Mouse (Mus musculus) ovary, adult 18-20 months (tissue): ENCODE measurements at regions not wholly inside any gene's neighbourhood (a gene's known extent, or its start where the extent isn't known, plus 50 kb on each side); places are given as distances from the start of the nearest gene placed in this dataset.

Experiments
- DNase-seq: peaks from one replicate; pipeline ENCODE4 v3.0.0; 2022; ENCODE audit warnings: low spot score, mixed read lengths

DNA sequence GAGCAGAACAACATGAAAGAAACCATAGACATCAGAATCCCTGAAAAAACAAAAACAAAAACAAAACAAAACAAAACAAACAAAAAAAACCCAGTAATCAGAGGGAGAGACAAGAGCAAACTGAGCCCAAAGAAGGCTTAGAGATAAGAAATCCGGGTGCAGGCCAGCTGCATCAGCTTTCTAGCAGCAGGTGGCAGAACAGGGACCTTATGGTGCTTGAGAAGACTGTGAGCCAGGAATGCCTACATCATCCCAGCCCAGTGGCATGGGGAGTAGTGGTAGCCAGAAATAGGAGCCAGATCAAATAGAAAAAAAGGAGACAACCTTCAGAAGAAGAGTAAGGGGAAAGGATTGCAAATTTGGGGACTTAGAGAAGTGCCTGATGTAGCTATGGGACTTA lies 152.8 kb downstream of the Diras2 start:
- no peak for DNase-seq

DNA sequence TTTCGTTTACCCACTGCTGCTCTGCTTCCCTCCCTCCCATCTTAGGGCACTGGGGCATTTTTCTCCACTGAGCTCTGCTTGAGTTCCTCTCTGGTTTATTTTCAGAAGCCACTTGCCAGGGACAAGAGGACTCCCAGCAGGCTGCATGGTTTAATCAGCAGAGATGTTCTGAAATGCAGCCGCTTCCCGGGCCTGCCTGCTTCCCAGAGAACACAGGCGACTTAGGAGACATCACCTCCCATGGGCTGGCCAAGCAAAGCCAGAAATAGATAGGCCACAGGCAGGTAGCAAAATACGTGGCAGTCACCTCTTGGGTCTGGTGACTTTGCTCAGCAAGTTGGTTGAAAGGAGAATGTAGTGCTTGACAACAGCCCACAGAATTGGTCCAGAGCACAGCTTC lies 141.8 kb downstream of the Diras2 start:
- DNase-seq: no peak

DNA sequence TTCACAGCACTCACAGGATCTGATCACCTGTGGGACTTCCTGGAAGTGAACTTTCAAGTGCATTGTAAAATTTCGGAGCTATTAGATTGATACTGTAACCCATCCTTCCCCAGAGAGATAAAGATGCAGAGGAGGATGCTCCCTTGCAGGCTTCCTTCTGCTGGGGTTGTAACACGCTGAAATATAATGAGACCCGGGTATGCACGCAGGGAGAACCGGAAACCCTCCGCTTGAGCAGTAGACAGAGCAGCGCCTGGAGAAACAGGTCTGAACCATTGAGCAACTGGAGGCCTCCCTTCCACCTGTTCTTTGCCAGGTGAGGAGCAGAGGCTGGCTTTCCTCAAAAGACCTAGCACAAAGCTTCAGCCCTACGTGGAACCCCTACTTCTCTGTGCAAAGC lies 135.3 kb downstream of the Diras2 start:
- DNase-seq: no peak

DNA sequence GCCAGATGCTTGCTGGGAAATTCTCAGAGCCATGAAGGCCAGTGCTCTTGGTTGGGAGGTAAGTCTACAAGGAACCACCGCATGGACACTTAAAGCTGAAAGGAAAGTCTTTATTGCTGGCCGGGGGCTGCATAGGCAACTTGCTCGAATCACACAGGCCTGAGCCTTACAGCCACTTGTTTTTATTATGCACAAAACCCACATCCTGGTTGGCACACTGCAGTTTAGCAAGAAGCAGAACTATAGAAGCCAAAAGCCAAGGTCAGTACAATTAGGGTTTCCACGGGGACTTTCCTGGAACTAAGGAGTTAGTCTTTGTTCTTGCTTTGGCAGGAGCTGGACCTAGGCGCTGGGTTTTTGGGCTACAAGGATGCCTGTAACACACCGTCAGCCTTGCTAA lies 132.7 kb downstream of the Diras2 start:
- DNase-seq: no peak

DNA sequence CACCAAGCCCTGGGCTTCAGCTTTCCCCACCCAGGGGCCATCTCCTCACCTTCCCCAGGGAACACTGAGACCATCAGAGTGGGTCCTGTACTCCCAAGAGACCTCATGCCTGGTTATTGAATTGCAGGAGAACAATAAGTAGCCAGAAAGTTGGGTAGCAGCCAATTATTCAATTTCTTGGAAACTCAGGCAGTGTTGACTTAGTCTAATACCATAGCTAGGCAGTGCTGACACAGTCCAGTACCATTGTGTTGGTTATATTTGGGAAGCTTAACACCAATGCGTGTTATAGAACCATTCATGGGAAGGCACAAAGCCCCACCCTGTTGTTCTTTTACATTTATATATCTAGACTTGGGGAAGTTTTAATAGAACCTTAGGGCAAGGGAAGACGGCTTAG lies 131.9 kb downstream of the Diras2 start:
- no peak for DNase-seq

DNA sequence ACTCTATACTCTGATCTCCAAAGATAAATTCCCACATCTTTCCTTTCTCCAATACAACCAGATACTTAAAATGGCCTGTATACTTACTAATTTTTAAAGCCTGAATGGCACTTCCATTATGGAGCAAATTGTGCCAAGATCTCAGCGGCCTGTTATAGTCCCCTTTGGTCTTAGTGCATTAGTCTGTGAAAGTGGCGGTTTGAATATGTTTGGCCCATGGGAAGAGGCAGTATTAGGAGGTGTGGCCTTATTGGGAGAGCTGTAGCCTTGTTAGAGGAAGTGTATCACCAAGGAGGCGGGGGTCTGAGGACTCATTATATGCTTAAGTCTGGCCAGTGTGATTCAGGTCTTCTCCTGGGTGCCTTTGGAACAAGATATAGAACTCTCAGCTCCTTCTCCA lies 127.3 kb downstream of the Diras2 start:
- no peak for DNase-seq

DNA sequence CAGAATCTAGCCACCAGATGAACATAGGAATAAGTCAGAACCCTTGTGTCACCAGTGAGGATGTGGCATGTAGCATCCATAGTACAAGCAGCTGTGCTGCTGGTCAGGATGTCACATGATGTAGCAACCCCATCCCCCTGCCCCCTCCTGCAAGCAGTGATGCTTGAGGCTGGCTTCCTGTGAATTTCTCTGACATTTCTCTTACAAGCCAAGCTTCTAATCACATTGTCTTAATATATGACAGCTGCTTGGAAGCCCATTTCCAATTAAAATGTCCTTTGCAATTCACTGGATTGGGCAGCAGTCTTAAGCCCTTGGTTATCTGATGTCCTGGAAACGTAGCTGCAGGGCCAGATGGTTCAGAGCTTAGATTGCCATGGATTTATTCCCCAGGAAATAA lies 114.8 kb downstream of the Diras2 start:
- DNase-seq: no peak

DNA sequence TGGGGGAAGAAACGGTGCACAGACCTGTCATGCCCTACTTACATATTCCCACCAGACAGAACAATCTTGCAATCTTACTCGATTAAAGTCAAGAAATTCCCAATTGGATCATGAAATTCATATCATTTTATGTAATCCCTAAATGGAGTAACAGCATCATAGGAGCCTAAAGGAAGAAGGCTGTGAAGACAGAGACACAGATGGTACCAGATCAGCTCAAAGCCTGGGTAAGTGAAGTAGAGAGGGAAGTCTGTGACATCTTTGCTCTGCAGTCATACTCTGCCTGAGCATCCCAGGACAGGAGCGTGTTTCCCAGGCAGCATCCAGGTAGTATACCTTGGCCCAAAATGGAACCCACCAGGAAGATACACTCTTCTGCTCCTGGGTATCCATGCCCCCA lies 108.6 kb downstream of the Diras2 start:
- no peak for DNase-seq

DNA sequence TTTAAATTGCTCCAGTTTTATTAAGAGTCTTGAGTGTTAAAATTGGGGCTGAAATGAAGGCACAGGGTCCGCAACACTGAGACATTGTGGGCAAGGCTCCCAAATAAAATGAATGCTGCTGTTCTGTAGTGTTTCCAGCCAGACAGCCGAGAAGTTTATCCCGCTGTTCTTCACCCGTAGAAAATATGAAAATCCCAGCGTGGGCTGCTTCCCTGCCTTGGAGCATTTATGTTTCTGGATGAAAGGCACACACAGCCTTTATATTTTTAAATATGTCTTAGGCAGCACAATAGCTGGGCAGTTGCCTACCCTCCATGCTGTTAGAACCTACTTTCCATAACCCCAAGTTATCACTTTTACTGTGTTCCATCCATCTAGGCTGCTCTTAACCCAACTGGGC lies 102.6 kb downstream of the Diras2 start:
- no peak for DNase-seq

DNA sequence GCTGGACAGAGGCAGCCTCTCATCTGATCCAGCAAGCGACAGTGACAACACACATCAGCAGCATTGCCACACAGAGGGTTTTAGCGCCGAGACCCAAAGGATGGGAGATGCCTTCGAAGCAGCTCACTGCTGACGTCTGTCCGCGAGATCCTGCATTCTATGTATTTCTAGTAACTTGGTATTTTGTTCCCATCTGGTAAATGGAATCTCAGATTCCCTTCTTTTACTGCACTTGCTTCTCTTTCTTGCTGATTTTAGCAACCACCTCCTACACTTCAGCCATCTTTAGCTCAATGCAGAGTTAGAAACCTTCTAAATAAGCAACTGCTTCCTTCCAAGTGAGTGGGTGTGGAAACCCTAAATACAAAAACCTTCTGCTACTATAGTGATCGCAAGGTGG lies 94.3 kb downstream of the Diras2 start:
- DNase-seq: no peak

DNA sequence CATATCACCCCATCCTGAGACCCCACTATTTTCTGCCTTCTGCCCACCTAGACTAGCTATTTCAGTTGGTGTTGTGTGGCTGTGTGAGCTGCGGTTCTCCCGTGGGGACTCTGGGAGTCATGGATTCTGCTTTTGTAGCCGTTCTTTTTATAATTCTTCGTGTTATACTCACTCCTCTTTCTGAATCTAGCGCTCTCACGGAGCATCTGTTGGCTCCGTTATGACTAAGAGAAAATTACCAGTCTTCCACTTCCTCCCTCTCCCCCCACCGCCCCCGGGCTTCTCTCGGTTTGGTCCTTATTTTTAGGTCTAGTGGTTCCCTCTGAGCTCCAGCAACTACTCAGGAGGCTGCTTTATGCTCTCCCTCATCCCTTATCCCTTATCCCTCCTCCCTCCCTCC lies 85.6 kb downstream of the Diras2 start:
- no peak for DNase-seq

DNA sequence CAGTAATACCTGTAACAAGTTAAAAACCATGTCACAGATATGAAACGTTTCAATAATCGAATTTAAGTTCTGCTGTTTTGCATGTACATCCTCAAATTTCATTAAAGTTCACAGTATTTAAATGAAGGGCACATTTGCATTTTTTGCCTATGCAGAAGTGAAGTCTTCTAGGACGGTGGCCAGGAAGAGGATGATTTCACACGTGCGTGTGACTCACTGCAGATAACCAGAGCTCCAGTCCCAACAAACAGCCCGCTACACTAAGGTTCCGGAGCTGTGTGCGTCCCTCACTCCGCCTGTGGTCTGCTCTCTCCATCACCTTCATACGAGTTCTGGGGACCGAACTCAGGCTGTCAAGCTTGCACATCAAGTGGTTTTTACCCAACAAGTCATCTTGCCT lies 82.2 kb downstream of the Diras2 start:
- no peak for DNase-seq

DNA sequence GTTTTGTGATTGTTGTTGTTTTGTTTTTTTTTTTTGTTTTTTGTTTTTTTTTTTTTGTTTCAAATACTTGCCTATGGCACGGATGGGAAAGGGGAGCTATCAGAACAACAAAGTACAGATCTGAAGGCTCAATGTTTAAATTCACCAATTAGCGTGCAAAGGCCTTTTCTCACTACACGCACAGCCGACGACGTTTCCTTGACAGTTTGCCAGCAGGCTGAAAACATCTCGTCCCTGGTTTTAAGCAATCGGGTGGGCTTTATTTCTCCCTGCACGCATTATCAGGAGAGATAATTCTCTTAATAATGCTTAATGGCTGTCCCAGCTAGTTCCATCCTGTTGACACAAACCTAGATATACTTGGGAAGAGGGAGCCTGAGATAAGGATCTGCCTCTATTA lies 79.6 kb downstream of the Diras2 start:
- no peak for DNase-seq

DNA sequence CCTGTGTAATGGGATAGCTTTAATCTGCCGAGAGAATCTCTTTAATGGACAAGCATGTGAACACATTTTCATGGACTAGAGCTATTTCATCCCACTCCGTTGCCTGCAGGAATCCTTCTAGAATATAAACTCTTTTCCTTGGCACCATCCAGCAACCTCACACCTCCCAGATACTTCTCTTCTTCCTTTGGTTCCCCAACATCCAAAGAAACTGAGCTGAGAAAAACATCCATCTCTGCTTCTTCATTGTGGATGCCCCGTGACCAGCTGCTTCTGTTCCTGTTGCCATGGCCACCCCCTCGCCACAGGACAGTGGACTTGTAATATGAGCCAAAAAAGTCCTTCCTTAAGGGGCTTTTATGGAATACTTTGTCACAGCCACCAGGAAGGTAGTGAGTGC lies 78.8 kb downstream of the Diras2 start:
- no peak for DNase-seq
